Mouse (Mus musculus) ovary, postnatal 10 days (tissue): ENCODE results near the gene Cdh12.
"Not testable (repeated sequence)": the region's sequence is repeated elsewhere in the genome, so short reads cannot be mapped to it uniquely, and the experiment has no call there.

Experiments
- DNase-seq: peaks from one replicate; pipeline ENCODE4 v3.0.0; 2022; ENCODE audit warnings: low spot score

Gene Cdh12

GRCm38 (mm10) chr15:21375460-21375859 is 926.4 kb downstream of the Cdh12 start:
- DNase-seq, result no peak

- no peak for DNase-seq
Observed at GRCm38 (mm10) chr15:21375871-21376270, 926.8 kb downstream of the Cdh12 start.

GRCm38 (mm10) chr15:21391442-21391841 is 942.4 kb downstream of the Cdh12 start:
- not testable (repeated sequence) for DNase-seq

GRCm38 (mm10) chr15:21393080-21393479 is 944.0 kb downstream of the Cdh12 start:
- no peak for DNase-seq

- no peak for DNase-seq
Observed at GRCm38 (mm10) chr15:21405196-21405595, 956.1 kb downstream of the Cdh12 start.

- DNase-seq, result no peak
Observed at GRCm38 (mm10) chr15:21407324-21408044, 958.4 kb downstream of the Cdh12 start.

GRCm38 (mm10) chr15:21437347-21437746 is 988.3 kb downstream of the Cdh12 start:
- DNase-seq, result no peak

GRCm38 (mm10) chr15:21437924-21438323 is 988.9 kb downstream of the Cdh12 start:
- no peak for DNase-seq

GRCm38 (mm10) chr15:21458098-21458497 is 1009.0 kb downstream of the Cdh12 start:
- DNase-seq, result no peak

GRCm38 (mm10) chr15:21519355-21519869 is 1070.3 kb downstream of the Cdh12 start:
- no peak for DNase-seq

GRCm38 (mm10) chr15:21530804-21531203 is 1081.7 kb downstream of the Cdh12 start:
- DNase-seq, result no peak

- DNase-seq, result no peak
Observed at GRCm38 (mm10) chr15:21536909-21537308, 1087.8 kb downstream of the Cdh12 start.

- no peak for DNase-seq
Observed at GRCm38 (mm10) chr15:21544786-21545185, 1095.7 kb downstream of the Cdh12 start.

- no peak for DNase-seq
Observed at GRCm38 (mm10) chr15:21555981-21556380, 1106.9 kb downstream of the Cdh12 start.

- no peak for DNase-seq
Observed at GRCm38 (mm10) chr15:21566314-21567051, 1117.4 kb downstream of the Cdh12 start.

GRCm38 (mm10) chr15:21604510-21604909 is 1155.4 kb downstream of the Cdh12 start:
- DNase-seq, result no peak
